Mouse (Mus musculus) ES-E14 (cell line): Measurements from ENCODE around the gene Itih5. TPM values are rescaled to one million over a fixed set of nuclear protein-coding genes. Genes with fewer than 3 reads are reported as not detected.

Experiments
- DNase-seq: peaks from one replicate; pipeline ENCODE4 v3.0.0-alpha.2; 2013; ENCODE audit warnings: low read depth, low spot score
- H3K27ac ChIP-seq: 2 replicates; pipeline ENCODE4 v1.5.1; 2012; ENCODE audit warnings: low read depth, mild to moderate bottlenecking, low read length, moderate library complexity, mixed read lengths; ENCODE audit not compliant: poor library complexity, insufficient read depth, severe bottlenecking
- H3K36me3 ChIP-seq: 2 replicates; pipeline ENCODE4 v1.6.1; 2012; ENCODE audit warnings: mild to moderate bottlenecking, low read length, moderate library complexity, mixed read lengths; ENCODE audit not compliant: control insufficient read depth, poor library complexity, insufficient read depth, severe bottlenecking
- H3K4me1 ChIP-seq, 2 experiments: fragments of 150-350 bp in 1 of 2; sonication (generic) in 1 of 2; 2 replicates each; pipeline ENCODE4 v1.6.1; 2012; ENCODE audit warnings: low read length in 2 of 2, mild to moderate bottlenecking in 1 of 2, mixed read lengths in 1 of 2; ENCODE audit not compliant: control insufficient read depth in 2 of 2, insufficient read depth in 2 of 2, poor library complexity in 1 of 2
- H3K4me3 ChIP-seq, 2 experiments: fragments of 150-350 bp in 1 of 2; sonication (generic) in 1 of 2; 2 replicates each; pipeline ENCODE4 v1.5.1; 2012; ENCODE audit warnings: low read length in 2 of 2, low read depth in 1 of 2, mild to moderate bottlenecking in 1 of 2, mixed read lengths in 1 of 2; ENCODE audit not compliant: insufficient read depth in 1 of 2, poor library complexity in 1 of 2, severe bottlenecking in 1 of 2
- H3K9ac ChIP-seq: 2 replicates; pipeline ENCODE4 v1.6.1; 2012; ENCODE audit warnings: low read depth, mild to moderate bottlenecking, low read length, mixed read lengths; ENCODE audit not compliant: poor library complexity, insufficient read depth, severe bottlenecking
- H3K9me3 ChIP-seq: fragments of 150-350 bp; sonication (generic); 2 replicates; pipeline ENCODE4 v1.6.1; 2012; ENCODE audit warnings: low read depth, mild to moderate bottlenecking, low read length; ENCODE audit not compliant: control insufficient read depth, insufficient read depth
- CHD2 ChIP-seq: IDR thresholded peaks from 2 replicates; pipeline ENCODE4 v1.6.1; 2014; ENCODE audit warnings: mild to moderate bottlenecking, low read depth, low read length, inconsistent platforms
- HCFC1 ChIP-seq: IDR thresholded peaks from 2 replicates; pipeline ENCODE4 v1.6.1; 2012; ENCODE audit warnings: low read length, inconsistent platforms, borderline replicate concordance; ENCODE audit not compliant: insufficient read depth
- MAFK ChIP-seq: IDR thresholded peaks from 2 replicates; pipeline ENCODE4 v1.6.1; 2014; ENCODE audit warnings: mild to moderate bottlenecking, low read depth, low read length, inconsistent platforms; ENCODE audit not compliant: insufficient read depth
- ZC3H11A ChIP-seq: IDR thresholded peaks from 2 replicates; pipeline ENCODE4 v1.6.1; 2012; ENCODE audit warnings: low read depth, mild to moderate bottlenecking, inconsistent platforms, low read length, borderline replicate concordance
- ZNF384 ChIP-seq: IDR thresholded peaks from 2 replicates; pipeline ENCODE4 v1.6.1; 2012; ENCODE audit warnings: low read depth, low read length, inconsistent platforms
- in situ Hi-C, 2 experiments: fragments of 600-800 bp; cut with MboI; formaldehyde crosslinking; loops; one replicate each; pipeline ENCODE4 v1.15.1; 2025; ENCODE audit warnings: low sequenced_read_pairs in 2 of 2, inconsistent platforms in 1 of 2; ENCODE audit not compliant: unreplicated experiment in 2 of 2
- total RNA-seq: library from RNA; depleted of rRNA; stranded (reverse); fragments of 300-350 nt; gene quantifications from 2 replicates; pipeline ENCODE4 v1.2.3, GENCODE M21; 2012

Gene Itih5
- total RNA-seq, 1 experiment: 0.76 TPM

DNA sequence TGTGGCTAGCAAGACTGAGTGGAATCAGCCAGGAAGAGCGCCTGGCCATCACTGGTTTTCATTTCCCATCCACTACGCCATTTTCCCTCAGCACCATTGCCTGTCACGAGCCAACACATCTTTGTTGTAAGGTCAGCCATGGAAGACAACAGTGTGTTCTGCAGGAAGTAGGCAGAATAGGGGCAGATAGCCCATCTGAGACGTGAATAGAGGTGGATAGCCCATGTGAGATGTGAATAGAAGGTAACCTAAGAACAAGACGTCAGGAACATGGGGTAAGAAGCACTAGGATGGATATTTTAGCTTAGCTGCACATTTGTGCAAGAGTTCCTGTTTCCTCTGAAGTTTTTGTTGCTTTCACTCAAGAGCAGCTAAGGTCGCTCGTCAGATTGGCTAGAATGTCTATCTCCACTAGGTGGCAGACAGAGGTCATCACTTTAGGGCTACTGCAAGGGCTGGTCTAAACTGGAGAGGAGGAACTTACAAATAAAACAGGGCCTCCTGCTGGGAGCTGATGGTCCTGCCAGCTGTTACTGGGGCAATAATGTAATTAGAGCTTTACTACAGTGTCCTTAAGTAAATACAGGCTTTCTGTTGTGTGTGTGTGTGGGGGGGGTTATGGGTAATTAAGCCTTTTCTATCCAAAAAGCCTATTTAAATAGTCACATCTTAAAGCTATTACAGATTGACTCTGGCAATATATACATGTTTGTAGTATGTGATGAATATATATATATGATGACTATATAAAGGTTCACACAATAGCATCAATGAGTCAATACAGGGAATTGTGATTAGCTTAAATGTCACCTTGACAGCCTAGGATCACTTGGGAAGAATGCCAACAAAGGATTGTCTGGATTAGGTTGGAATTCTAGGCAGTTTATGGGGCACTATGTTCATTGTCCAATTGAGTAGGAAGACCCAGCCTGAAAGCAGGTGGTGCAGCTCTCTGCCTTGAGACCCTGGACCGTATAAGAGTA lies 10.6 kb upstream of the Itih5 start:
- Histone ChIP-seq H3K4me3 (no peak overlapping the region), H3K36me3 (no peaks in the 10 kb centered on the region), H3K9me3 (no peaks in the 10 kb centered on the region), H3K9ac (no peak overlapping the region), H3K4me1 (no peaks in the 10 kb centered on the region), H3K27ac (no peak overlapping the region)
- in situ Hi-C loops: no loop called here
- TF ChIP-seq HCFC1 (no peak), ZC3H11A (peak; percentile 42; the same call in 1 of the 2 replicates)
- peak; percentile 74 for DNase-seq

DNA sequence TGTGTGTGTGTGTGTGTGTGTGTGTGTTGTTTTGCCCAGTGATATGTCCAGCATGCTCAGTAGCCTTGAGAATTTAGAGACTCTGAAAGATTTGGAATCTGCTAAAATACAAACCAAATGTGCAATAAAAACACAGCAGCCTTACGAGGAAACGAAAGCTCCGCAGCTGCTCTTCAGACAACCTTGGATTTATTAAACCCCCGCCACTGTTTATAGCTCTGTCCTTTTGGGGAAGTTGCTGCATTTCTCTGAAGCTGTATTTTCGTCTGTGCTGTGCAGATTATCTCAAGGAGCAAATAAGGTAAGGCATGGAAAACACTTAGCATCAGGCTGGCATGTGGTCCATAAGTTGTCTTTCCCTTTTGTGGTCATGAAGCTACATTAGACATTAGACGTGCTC lies 7.9 kb upstream of the Itih5 start:
- Histone ChIP-seq H3K4me3 (no peak overlapping the region), H3K27ac (no peak overlapping the region), H3K9me3 (no peaks in the 10 kb centered on the region), H3K4me1 (no peaks in the 10 kb centered on the region), H3K9ac (no peak overlapping the region), H3K36me3 (no peaks in the 10 kb centered on the region)
- no peak for TF ChIP-seq ZNF384
- in situ Hi-C loops: no loop called here
- DNase-seq: no peak

DNA sequence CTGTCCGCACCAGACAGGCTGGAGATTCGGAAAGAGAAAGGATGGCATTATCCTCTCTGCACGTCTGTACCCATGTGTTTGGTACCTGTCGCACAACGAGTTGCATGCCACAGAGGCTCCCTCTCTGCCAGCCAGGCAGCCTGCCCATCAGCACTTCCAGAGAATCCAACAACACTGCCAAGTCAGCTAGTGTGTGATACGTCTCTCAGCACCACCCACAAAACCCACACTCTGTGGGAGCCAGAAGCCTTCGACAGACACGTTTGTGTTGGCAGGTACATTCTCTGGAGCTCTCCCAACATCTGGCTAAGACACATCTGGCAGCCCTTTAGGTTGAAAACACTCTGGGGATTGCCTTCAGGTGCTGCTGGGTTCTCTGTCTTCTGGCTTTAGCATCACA lies 6.2 kb upstream of the Itih5 start:
- in situ Hi-C loops: no loop called here
- no peaks in the 10 kb centered on the region for H3K9me3 ChIP-seq
- DNase-seq: no peak
- no peak overlapping the region for H3K9ac ChIP-seq
- TF ChIP-seq ZC3H11A (no peak), MAFK (no peak), CHD2 (no peak), HCFC1 (no peak), ZNF384 (no peak)
- H3K4me1 ChIP-seq: no peaks in the 10 kb centered on the region
- no peak overlapping the region for H3K4me3 ChIP-seq
- H3K36me3 ChIP-seq: no peaks in the 10 kb centered on the region
- H3K27ac ChIP-seq: no peak overlapping the region

DNA sequence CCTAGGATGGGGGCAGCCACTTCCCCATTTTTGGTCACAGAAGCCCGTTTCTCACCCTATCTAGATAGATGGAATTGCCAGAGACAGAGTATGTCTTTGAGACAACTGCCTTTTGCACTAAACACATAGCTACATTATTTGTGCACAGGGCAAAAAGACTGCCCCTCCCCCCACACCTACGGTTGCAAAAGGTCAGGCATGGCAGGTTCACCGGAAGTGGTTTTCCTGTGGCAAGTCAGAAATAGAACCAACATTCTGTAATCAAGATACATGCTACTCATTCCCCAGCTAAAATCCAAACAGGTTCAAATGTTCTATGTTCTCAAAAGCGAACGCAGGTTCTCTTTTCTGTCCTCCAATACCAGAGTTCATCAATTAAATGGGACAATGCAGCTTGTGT lies 781 bp upstream of the Itih5 start:
- Histone ChIP-seq H3K4me1 (peaks cover 0 to 2% of the 10 kb centered on the region in 2 experiments; a peak in 1 of 4 replicates), H3K9me3 (no peaks in the 10 kb centered on the region), H3K9ac (no peak overlapping the region), H3K36me3 (no peaks in the 10 kb centered on the region), H3K27ac (no peak overlapping the region), H3K4me3 (no peak overlapping the region)
- no peak for DNase-seq
- in situ Hi-C loops: no loop called here
- TF ChIP-seq HCFC1 (no peak), ZNF384 (no peak), ZC3H11A (no peak), MAFK (no peak), CHD2 (no peak)

DNA sequence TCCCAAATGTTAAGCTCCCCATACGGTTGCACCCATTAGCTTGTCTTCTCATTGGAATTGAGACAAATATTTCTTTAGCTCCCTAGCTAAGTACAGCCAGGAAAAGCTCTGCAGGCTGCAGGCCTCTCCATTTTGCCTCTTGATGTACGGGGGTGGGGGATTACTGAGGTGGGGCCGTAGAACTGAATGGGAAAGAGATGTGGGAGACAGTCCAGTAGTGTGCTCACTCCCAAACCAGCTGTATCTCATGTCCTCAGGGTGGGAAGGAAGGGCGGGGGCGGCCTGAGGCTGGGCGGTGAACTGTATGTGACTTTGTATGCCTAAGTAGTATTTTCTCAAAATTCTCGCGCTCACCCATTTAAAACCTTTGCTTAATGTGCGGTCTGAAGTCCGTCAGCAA lies 3.8 kb downstream of the Itih5 start:
- no peaks in the 10 kb centered on the region for H3K9me3 ChIP-seq
- DNase-seq: no peak
- TF ChIP-seq ZC3H11A: no peak
- TF ChIP-seq CHD2: no peak
- TF ChIP-seq ZNF384: no peak
- TF ChIP-seq MAFK: no peak
- TF ChIP-seq HCFC1: no peak
- in situ Hi-C loops: no loop called here
- H3K27ac ChIP-seq: no peak overlapping the region
- no peak overlapping the region for H3K9ac ChIP-seq
- no peak overlapping the region for H3K4me3 ChIP-seq
- H3K4me1 ChIP-seq: peaks cover 0 to 2% of the 10 kb centered on the region in 2 experiments; a peak in 1 of 4 replicates
- no peaks in the 10 kb centered on the region for H3K36me3 ChIP-seq
